Comparison of ENCODE assay signal across 11 mouse cellular contexts in genomic region chr19:37690716-37691115, GRCm38 (mm10). TPM values are rescaled to one million over a fixed set of nuclear protein-coding genes. Genes with fewer than 3 reads are reported as not detected.
A peak's percentile ranks its signal among the peaks of the same experiment; 100 is the strongest.
DNase-seq lines count a peak whose midpoint lies in the region; ATAC-seq and TF ChIP-seq lines count a peak whose summit lies in the region.
"Had no signal": no experiment of that assay in that cellular context is flagged by ENCODE, and none has a peak within 500 bp of the region (broad histone marks: within the 10 kb centered on the region; RNA-seq: fewer than 3 reads in every experiment).

No protein-coding gene starts in this region.

- H3K9me3 ChIP-seq in heart, embryonic 10.5 days = no peaks in the 10 kb centered on the region
- no peaks in the 10 kb centered on the region for H3K9me3 ChIP-seq in ES-Bruce4 (replicated peaks; ENCODE audit: control insufficient read depth, insufficient read depth, low read length, poor library complexity, severe bottlenecking)
- H3K9me3 ChIP-seq in forebrain, embryonic 12.5 days = no peaks in the 10 kb centered on the region
- no peaks in the 10 kb centered on the region for H3K9me3 ChIP-seq in liver, postnatal 0 days (ENCODE audit: low read length)

- no peak for TF ChIP-seq POLR2A in ES-Bruce4 (IDR thresholded peaks at IDR 0.05; ENCODE audit: insufficient read depth, low read length)

- WGBS in heart, embryonic 10.5 days = 7% methylated on average over 29 of the region's 29 CpGs
- 6% methylated on average over 29 of the region's 29 CpGs for WGBS in forebrain, embryonic 12.5 days
- 36% methylated on average over 29 of the region's 29 CpGs for WGBS in liver, postnatal 0 days (ENCODE audit: insufficient replicate concordance)

- peaks cover 33% of the 10 kb centered on the region for H3K4me1 ChIP-seq in heart, embryonic 10.5 days
- no peaks in the 10 kb centered on the region for H3K4me1 ChIP-seq in ES-Bruce4 (ENCODE audit: control insufficient read depth, insufficient read depth, low read length)
- H3K4me1 ChIP-seq in forebrain, embryonic 12.5 days = peaks cover 21% of the 10 kb centered on the region
- H3K4me1 ChIP-seq in liver, postnatal 0 days (ENCODE audit: insufficient read depth) = peaks cover 6% of the 10 kb centered on the region

- no peak overlapping the region for H3K27ac ChIP-seq in heart, embryonic 10.5 days
- H3K27ac ChIP-seq in ES-Bruce4 (ENCODE audit: insufficient read depth, low read length) = no peak overlapping the region
- H3K27ac ChIP-seq in forebrain, embryonic 12.5 days = no peak overlapping the region
- H3K27ac ChIP-seq in liver, postnatal 0 days (ENCODE audit: low read depth) = no peak overlapping the region

- no peak overlapping the region for H3K9ac ChIP-seq in ES-Bruce4 (ENCODE audit: low read depth, poor library complexity, severe bottlenecking)
- H3K9ac ChIP-seq in forebrain, embryonic 12.5 days = no peak overlapping the region
- H3K9ac ChIP-seq in liver, postnatal 0 days (replicated peaks) = no peak overlapping the region

- no peaks in the 10 kb centered on the region for H3K36me3 ChIP-seq in heart, embryonic 10.5 days
- no peaks in the 10 kb centered on the region for H3K36me3 ChIP-seq in ES-Bruce4 (ENCODE audit: control insufficient read depth, insufficient read depth, low read length, poor library complexity, severe bottlenecking)
- no peaks in the 10 kb centered on the region for H3K36me3 ChIP-seq in forebrain, embryonic 12.5 days (replicated peaks)
- H3K36me3 ChIP-seq in liver, postnatal 0 days (replicated peaks; ENCODE audit: insufficient read depth, low read length) = peaks cover 6% of the 10 kb centered on the region

- 0 out of 2 replicates have a peak, but pooled peaks have one; percentile 13 for ATAC-seq in forebrain, embryonic 12.5 days (ENCODE audit: low FRiP score)
- no peak for ATAC-seq in liver, postnatal 0 days

- H3K4me3 ChIP-seq in heart, embryonic 10.5 days = peak overlapping the region; percentile 43
- H3K4me3 ChIP-seq in ES-Bruce4 (ENCODE audit: low read depth, low read length) = peak overlapping the region; percentile 31
- H3K4me3 ChIP-seq in forebrain, embryonic 12.5 days (replicated peaks) = peak overlapping the region; percentile 21
- no peak overlapping the region for H3K4me3 ChIP-seq in liver, postnatal 0 days (ENCODE audit: low read depth, low read length)

- H3K4me2 ChIP-seq in forebrain, embryonic 12.5 days = peak overlapping the region; percentile 33
- no peak overlapping the region for H3K4me2 ChIP-seq in liver, postnatal 0 days (ENCODE audit: low read depth, low read length)

- H3K27me3 ChIP-seq in heart, embryonic 10.5 days (ENCODE audit: insufficient read depth, poor library complexity, severe bottlenecking) = peaks cover 100% of the 10 kb centered on the region
- H3K27me3 ChIP-seq in ES-Bruce4 (ENCODE audit: control insufficient read depth, insufficient read depth, low read length, poor library complexity, severe bottlenecking) = peaks cover 3% of the 10 kb centered on the region; the same call in 1 of the 2 replicates
- peaks cover 100% of the 10 kb centered on the region for H3K27me3 ChIP-seq in forebrain, embryonic 12.5 days
- peaks cover 63% of the 10 kb centered on the region for H3K27me3 ChIP-seq in liver, postnatal 0 days (ENCODE audit: insufficient read depth, low read length)
- H3K27me3 ChIP-seq: CH12.LX had no signal

- peak; percentile 81 for TF ChIP-seq CTCF in ES-Bruce4 (IDR thresholded peaks at IDR 0.05; ENCODE audit: low read depth, low read length)
- peak; percentile 26; the same call in 1 of the 2 replicates for TF ChIP-seq CTCF in liver, postnatal 0 days (IDR thresholded peaks at IDR 0.05; ENCODE audit: low read depth)

- no peak for TF ChIP-seq EP300 in ES-Bruce4 (IDR thresholded peaks at IDR 0.05; ENCODE audit: insufficient read depth, low read depth, low read length)
- TF ChIP-seq EP300 in liver, postnatal 0 days (IDR thresholded peaks at IDR 0.05; ENCODE audit: low read depth) = no peak

- no peak for DNase-seq in heart, embryonic 10.5 days (ENCODE audit: low spot score)
- DNase-seq in heart, adult 8-10 months (ENCODE audit: low spot score) = no peak
- no peak for DNase-seq in liver, postnatal 0 days
- no peak for DNase-seq in urinary bladder, postnatal 25 days (ENCODE audit: low spot score)
- DNase-seq in spleen, postnatal 4 days (ENCODE audit: low spot score in 2 of 2) = no peak
- no peak for DNase-seq in urinary bladder, postnatal 36 days (ENCODE audit: low spot score in 2 of 2)

RNA-seq across cellular contexts. Expression of gene Cyp26c1, which starts 5.3 kb away (rescaled TPM):
- 0.10 and 0.21 TPM in 2 replicates for polyA plus RNA-seq in heart, embryonic 10.5 days (2016; fragmentation: Nextera tagmentation; extraction: Ambion mirVana)
- not detected for total RNA-seq in heart, adult 8-10 months (2022)
- 0.34 and 0.50 TPM in 2 replicates for polyA plus RNA-seq in ES-Bruce4 (2011; ENCODE audit: insufficient read depth, insufficient read length, low read depth, missing spikeins)
- polyA plus RNA-seq in forebrain, embryonic 12.5 days (2016; fragmentation: Nextera tagmentation; extraction: Ambion mirVana) = not detected in 2 replicates
- not detected in 2 replicates for polyA plus RNA-seq in liver, postnatal 0 days (2015; fragmentation: Nextera tagmentation; extraction: Ambion mirVana)
- total RNA-seq: CH12.LX; common myeloid progenitor, adult 5-6 weeks had no signal
- polyA plus RNA-seq: macrophage had no signal

RNA-seq across cellular contexts. Expression of gene Cyp26a1, which starts 6.9 kb away (rescaled TPM):
- polyA plus RNA-seq in heart, embryonic 10.5 days (2016; fragmentation: Nextera tagmentation; extraction: Ambion mirVana) = 2.2 and 3.4 TPM in 2 replicates
- under 1 TPM in 2 of 4 experiments, not detected in 2; 0.14 to 0.25 TPM for total RNA-seq in heart, adult 8-10 months (2022)
- 5.3 and 7.8 TPM in 2 replicates for polyA plus RNA-seq in ES-Bruce4 (2011; ENCODE audit: insufficient read depth, insufficient read length, low read depth, missing spikeins)
- 0.50 and 0.65 TPM in 2 replicates for polyA plus RNA-seq in forebrain, embryonic 12.5 days (2016; fragmentation: Nextera tagmentation; extraction: Ambion mirVana)
- 0.21 and 0.25 TPM in 2 replicates for polyA plus RNA-seq in liver, postnatal 0 days (2015; fragmentation: Nextera tagmentation; extraction: Ambion mirVana)
- total RNA-seq: common myeloid progenitor, adult 5-6 weeks had no signal
- polyA plus RNA-seq: macrophage had no signal
